Mouse (Mus musculus): ENCODE results near the gene Bcat1. TPM values are rescaled to one million over a fixed set of nuclear protein-coding genes. Genes with fewer than 3 reads are reported as not detected.

The Bcat1 gene
- polyA plus RNA-seq, 2 experiments from 2014 or later: 13.0 to 15.1 TPM

- ATAC-seq: no peak
Measured at GRCm38 (mm10) chr6:145091998-145092397, 16.0 kb upstream of the Bcat1 start.

- no peak for ATAC-seq
Measured at GRCm38 (mm10) chr6:145090928-145091327, 14.9 kb upstream of the Bcat1 start.

GRCm38 (mm10) chr6:145090201-145090863 lies 14.3 kb upstream of the Bcat1 start:
- no peak for ATAC-seq

GRCm38 (mm10) chr6:145089373-145089772 lies 13.4 kb upstream of the Bcat1 start:
- no peak for ATAC-seq

GRCm38 (mm10) chr6:145088451-145089113 lies 12.6 kb upstream of the Bcat1 start:
- no peak for ATAC-seq

GRCm38 (mm10) chr6:145084343-145085117 lies 8.5 kb upstream of the Bcat1 start:
- ATAC-seq: no peak

- no peak for ATAC-seq
Measured at GRCm38 (mm10) chr6:145081721-145082120, 5.7 kb upstream of the Bcat1 start.

GRCm38 (mm10) chr6:145079087-145079759 lies 3.2 kb upstream of the Bcat1 start:
- ATAC-seq: no peak

- ATAC-seq: peak; percentile 30
Measured at GRCm38 (mm10) chr6:145076286-145076685, 302 bp upstream of the Bcat1 start.

GRCm38 (mm10) chr6:145075088-145075547 lies 866 bp downstream of the Bcat1 start:
- ATAC-seq: peak; percentile 41

- ATAC-seq: no peak
Measured at GRCm38 (mm10) chr6:145074461-145074860, 1.5 kb downstream of the Bcat1 start.

- ATAC-seq: no peak
Measured at GRCm38 (mm10) chr6:145069921-145070320, 6.1 kb downstream of the Bcat1 start.

- no peak for ATAC-seq
Measured at GRCm38 (mm10) chr6:145069397-145069796, 6.6 kb downstream of the Bcat1 start.

- no peak for ATAC-seq
Measured at GRCm38 (mm10) chr6:145067679-145068078, 8.3 kb downstream of the Bcat1 start.

GRCm38 (mm10) chr6:145066416-145066815 lies 9.6 kb downstream of the Bcat1 start:
- no peak for ATAC-seq

GRCm38 (mm10) chr6:145065301-145065845 lies 10.6 kb downstream of the Bcat1 start:
- no peak for ATAC-seq

- no peak for ATAC-seq
Measured at GRCm38 (mm10) chr6:145064104-145064503, 11.9 kb downstream of the Bcat1 start.

GRCm38 (mm10) chr6:145063212-145063868 lies 12.6 kb downstream of the Bcat1 start:
- ATAC-seq: no peak

GRCm38 (mm10) chr6:145062763-145063162 lies 13.2 kb downstream of the Bcat1 start:
- no peak for ATAC-seq

GRCm38 (mm10) chr6:145061361-145061760 lies 14.6 kb downstream of the Bcat1 start:
- ATAC-seq: no peak

- no peak for ATAC-seq
Measured at GRCm38 (mm10) chr6:145056102-145056501, 19.9 kb downstream of the Bcat1 start.

GRCm38 (mm10) chr6:145055277-145055858 lies 20.6 kb downstream of the Bcat1 start:
- no peak for ATAC-seq
